Mouse (Mus musculus): ENCODE data around the gene Cntn4. TPM values are rescaled to one million over a fixed set of nuclear protein-coding genes. Genes with fewer than 3 reads are reported as not detected.

The Cntn4 gene
- polyA plus RNA-seq, 2 experiments: 0.02 TPM; not detected in 1

GRCm38 (mm10) chr6:106496303-106496702, 818.8 kb downstream of the Cntn4 start:
- TF ChIP-seq EP300 (IDR thresholded peaks at IDR 0.05; ENCODE audit: low read depth): no peak
- TF ChIP-seq CTCF (IDR thresholded peaks at IDR 0.05; ENCODE audit: low read depth): no peak
- Histone ChIP-seq H3K4me3 (ENCODE audit: insufficient read depth in 1 of 2, low read depth in 2 of 2, low read length in 2 of 2) (no peak overlapping the region), H3K9me3 (ENCODE audit: control insufficient read depth, low read length) (no peaks in the 10 kb centered on the region), H3K36me3 (replicated peaks; ENCODE audit: control insufficient read depth, insufficient read depth, low read depth) (no peaks in the 10 kb centered on the region), H3K4me2 (ENCODE audit: low read depth) (no peak overlapping the region), H3K4me1 (replicated peaks; ENCODE audit: control insufficient read depth in 2 of 2, insufficient read depth in 2 of 2, low read length in 1 of 2) (no peaks in the 10 kb centered on the region), H3K27me3 (ENCODE audit: control insufficient read depth, insufficient read depth, low read length) (no peaks in the 10 kb centered on the region), H3K9ac (replicated peaks) (no peak overlapping the region), H3K27ac (no peak overlapping the region)
- 56% methylated on average over 3 of the region's 3 CpGs for WGBS (ENCODE audit: insufficient replicate concordance)
- ATAC-seq (ENCODE audit: insufficient read depth) (no peak), DNase-seq (ENCODE audit: low read depth in 3 of 3, low spot score in 3 of 3) (no peak)

GRCm38 (mm10) chr6:106499166-106499565, 821.7 kb downstream of the Cntn4 start:
- H3K27me3 ChIP-seq (ENCODE audit: control insufficient read depth, insufficient read depth, low read length): no peaks in the 10 kb centered on the region
- WGBS (ENCODE audit: insufficient replicate concordance): 74% methylated on average over 3 of the region's 3 CpGs

GRCm38 (mm10) chr6:106503961-106504360, 826.5 kb downstream of the Cntn4 start:
- Histone ChIP-seq H3K9ac (replicated peaks) (no peak overlapping the region), H3K27me3 (ENCODE audit: control insufficient read depth, insufficient read depth, low read length) (no peaks in the 10 kb centered on the region), H3K27ac (no peak overlapping the region), H3K4me1 (replicated peaks; ENCODE audit: control insufficient read depth in 2 of 2, insufficient read depth in 2 of 2, low read length in 1 of 2) (no peaks in the 10 kb centered on the region), H3K9me3 (ENCODE audit: control insufficient read depth, low read length) (no peaks in the 10 kb centered on the region), H3K36me3 (replicated peaks; ENCODE audit: control insufficient read depth, insufficient read depth, low read depth) (no peaks in the 10 kb centered on the region), H3K4me2 (ENCODE audit: low read depth) (no peak overlapping the region), H3K4me3 (ENCODE audit: insufficient read depth in 1 of 2, low read depth in 2 of 2, low read length in 2 of 2) (no peak overlapping the region)
- 61% methylated on average over 9 of the region's 9 CpGs for WGBS (ENCODE audit: insufficient replicate concordance)
- DNase-seq (ENCODE audit: low read depth in 3 of 3, low spot score in 3 of 3): no peak
- no peak for ATAC-seq (ENCODE audit: insufficient read depth)
- TF ChIP-seq CTCF (IDR thresholded peaks at IDR 0.05; ENCODE audit: low read depth) (no peak), EP300 (IDR thresholded peaks at IDR 0.05; ENCODE audit: low read depth) (no peak)

More at GRCm38 (mm10) chr6:106499166-106499565, 821.7 kb downstream of the Cntn4 start:
- Histone ChIP-seq H3K9ac (replicated peaks) (no peak overlapping the region), H3K27ac (no peak overlapping the region), H3K36me3 (replicated peaks; ENCODE audit: control insufficient read depth, insufficient read depth, low read depth) (no peaks in the 10 kb centered on the region), H3K9me3 (ENCODE audit: control insufficient read depth, low read length) (no peaks in the 10 kb centered on the region), H3K4me3 (ENCODE audit: insufficient read depth in 1 of 2, low read depth in 2 of 2, low read length in 2 of 2) (no peak overlapping the region), H3K4me2 (ENCODE audit: low read depth) (no peak overlapping the region), H3K4me1 (replicated peaks; ENCODE audit: control insufficient read depth in 2 of 2, insufficient read depth in 2 of 2, low read length in 1 of 2) (no peaks in the 10 kb centered on the region)
- DNase-seq (ENCODE audit: low read depth in 3 of 3, low spot score in 3 of 3): no peak
- TF ChIP-seq EP300 (IDR thresholded peaks at IDR 0.05; ENCODE audit: low read depth): no peak
- no peak for TF ChIP-seq CTCF (IDR thresholded peaks at IDR 0.05; ENCODE audit: low read depth)
- no peak for ATAC-seq (ENCODE audit: insufficient read depth)

GRCm38 (mm10) chr6:106520367-106520766, 842.9 kb downstream of the Cntn4 start:
- no peak overlapping the region for H3K4me3 ChIP-seq (ENCODE audit: insufficient read depth in 1 of 2, low read depth in 2 of 2, low read length in 2 of 2)
- TF ChIP-seq CTCF (IDR thresholded peaks at IDR 0.05; ENCODE audit: low read depth) (no peak), EP300 (IDR thresholded peaks at IDR 0.05; ENCODE audit: low read depth) (no peak)

GRCm38 (mm10) chr6:106543500-106543899, 866.0 kb downstream of the Cntn4 start:
- no peak for TF ChIP-seq CTCF (IDR thresholded peaks at IDR 0.05; ENCODE audit: low read depth)
- no peak for TF ChIP-seq EP300 (IDR thresholded peaks at IDR 0.05; ENCODE audit: low read depth)
- no peak overlapping the region for H3K4me3 ChIP-seq (ENCODE audit: insufficient read depth in 1 of 2, low read depth in 2 of 2, low read length in 2 of 2)
- ATAC-seq (ENCODE audit: insufficient read depth): no peak
- no peaks in the 10 kb centered on the region for H3K9me3 ChIP-seq (ENCODE audit: control insufficient read depth, low read length)
- no peak overlapping the region for H3K27ac ChIP-seq
- H3K36me3 ChIP-seq (replicated peaks; ENCODE audit: control insufficient read depth, insufficient read depth, low read depth): no peaks in the 10 kb centered on the region
- H3K27me3 ChIP-seq (ENCODE audit: control insufficient read depth, insufficient read depth, low read length): no peaks in the 10 kb centered on the region
- H3K9ac ChIP-seq (replicated peaks): no peak overlapping the region
- DNase-seq (ENCODE audit: low read depth in 3 of 3, low spot score in 3 of 3): no peak
- H3K4me1 ChIP-seq (replicated peaks; ENCODE audit: control insufficient read depth in 2 of 2, insufficient read depth in 2 of 2, low read length in 1 of 2): no peaks in the 10 kb centered on the region
- H3K4me2 ChIP-seq (ENCODE audit: low read depth): no peak overlapping the region

More at GRCm38 (mm10) chr6:106520367-106520766, 842.9 kb downstream of the Cntn4 start:
- H3K36me3 ChIP-seq (replicated peaks; ENCODE audit: control insufficient read depth, insufficient read depth, low read depth): no peaks in the 10 kb centered on the region
- H3K27ac ChIP-seq: no peak overlapping the region
- no peaks in the 10 kb centered on the region for H3K9me3 ChIP-seq (ENCODE audit: control insufficient read depth, low read length)
- H3K9ac ChIP-seq (replicated peaks): no peak overlapping the region
- 40% methylated on average over 1 of the region's 1 CpGs for WGBS (ENCODE audit: insufficient replicate concordance)
- no peak overlapping the region for H3K4me2 ChIP-seq (ENCODE audit: low read depth)
- H3K4me1 ChIP-seq (replicated peaks; ENCODE audit: control insufficient read depth in 2 of 2, insufficient read depth in 2 of 2, low read length in 1 of 2): no peaks in the 10 kb centered on the region
- H3K27me3 ChIP-seq (ENCODE audit: control insufficient read depth, insufficient read depth, low read length): no peaks in the 10 kb centered on the region
- ATAC-seq (ENCODE audit: insufficient read depth) (no peak), DNase-seq (ENCODE audit: low read depth in 3 of 3, low spot score in 3 of 3) (no peak)

Measured in liver, embryonic 14.5 days (tissue).